Mouse (Mus musculus): ENCODE measurements around the gene Elovl5. TPM values are rescaled to one million over a fixed set of nuclear protein-coding genes. Genes with fewer than 3 reads are reported as not detected.
"Not testable (repeated sequence)": the region's sequence is repeated elsewhere in the genome, so short reads cannot be mapped to it uniquely, and the experiment has no call there.

Elovl5 gene
- total and polyA plus RNA-seq, 2 experiments from 2014 or later: 71.6 to 90.5 TPM

DNA sequence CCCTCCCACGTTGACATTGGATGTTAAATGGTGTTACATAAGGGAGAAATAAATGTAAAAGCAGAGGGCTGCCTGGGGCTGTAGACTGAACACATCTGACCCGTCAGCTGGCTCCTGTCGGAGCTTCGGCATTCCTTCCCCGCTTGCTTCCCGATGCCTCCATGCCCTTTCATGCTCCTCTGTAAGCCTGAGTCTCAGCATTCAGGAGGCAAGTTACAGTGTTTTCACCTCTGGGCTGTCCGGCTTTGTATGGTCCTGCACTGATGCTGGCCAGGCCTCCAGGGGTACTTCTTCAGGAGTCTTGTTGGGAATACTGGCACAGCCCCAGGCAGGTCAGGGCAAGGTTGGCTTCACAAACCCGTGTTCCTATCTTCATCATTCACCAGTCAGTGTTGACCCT lies 72.5 kb downstream of the Elovl5 start:
- no peak for TF ChIP-seq CTCF (IDR thresholded peaks at IDR 0.05; ENCODE audit: low read depth)
- no peak overlapping the region for H3K4me3 ChIP-seq (ENCODE audit: low read length)
- ATAC-seq (no peak), DNase-seq (ENCODE audit: low spot score) (no peak)
- 56% methylated on average over 8 of the region's 8 CpGs for WGBS
- no peaks in the 10 kb centered on the region for H3K9me3 ChIP-seq (ENCODE audit: low read length)
- H3K9ac ChIP-seq (replicated peaks; ENCODE audit: low read length): no peak overlapping the region
- H3K4me2 ChIP-seq (ENCODE audit: low read depth, low read length): no peak overlapping the region
- H3K27ac ChIP-seq: no peak overlapping the region
- H3K36me3 ChIP-seq (ENCODE audit: insufficient read depth, low read length): no peaks in the 10 kb centered on the region
- H3K4me1 ChIP-seq (ENCODE audit: insufficient read depth, low read length): no peaks in the 10 kb centered on the region
- no peaks in the 10 kb centered on the region for H3K27me3 ChIP-seq (ENCODE audit: insufficient read depth, low read length)

DNA sequence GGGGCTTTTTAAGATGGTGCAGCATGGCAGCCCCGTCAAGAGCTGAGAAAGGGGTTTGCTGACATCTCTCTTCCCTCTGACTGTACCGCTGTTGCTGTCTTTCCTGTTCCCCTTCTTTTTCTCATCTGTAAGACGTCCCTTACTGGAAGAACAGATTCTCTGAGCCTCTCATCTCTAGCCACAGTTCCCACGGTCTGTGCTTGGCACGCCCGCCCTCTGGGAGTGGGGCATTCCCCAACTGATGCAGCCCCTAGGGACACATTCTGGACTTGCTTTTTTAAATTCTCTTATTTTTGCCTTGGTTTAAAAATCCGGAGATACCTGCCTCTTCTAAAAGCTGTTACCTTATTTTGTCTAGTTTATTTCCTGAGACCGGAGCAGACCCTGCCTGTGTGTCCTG lies 73.1 kb downstream of the Elovl5 start:
- H3K9me3 ChIP-seq (ENCODE audit: low read length): no peaks in the 10 kb centered on the region
- no peak overlapping the region for H3K9ac ChIP-seq (replicated peaks; ENCODE audit: low read length)
- H3K27me3 ChIP-seq (ENCODE audit: insufficient read depth, low read length): no peaks in the 10 kb centered on the region
- DNase-seq (ENCODE audit: low spot score) (no peak), ATAC-seq (no peak)
- WGBS: 61% methylated on average over 8 of the region's 8 CpGs
- H3K4me1 ChIP-seq (ENCODE audit: insufficient read depth, low read length): no peaks in the 10 kb centered on the region
- no peaks in the 10 kb centered on the region for H3K36me3 ChIP-seq (ENCODE audit: insufficient read depth, low read length)
- no peak overlapping the region for H3K4me2 ChIP-seq (ENCODE audit: low read depth, low read length)
- no peak overlapping the region for H3K27ac ChIP-seq
- TF ChIP-seq CTCF (IDR thresholded peaks at IDR 0.05; ENCODE audit: low read depth): no peak
- no peak overlapping the region for H3K4me3 ChIP-seq (ENCODE audit: low read length)

DNA sequence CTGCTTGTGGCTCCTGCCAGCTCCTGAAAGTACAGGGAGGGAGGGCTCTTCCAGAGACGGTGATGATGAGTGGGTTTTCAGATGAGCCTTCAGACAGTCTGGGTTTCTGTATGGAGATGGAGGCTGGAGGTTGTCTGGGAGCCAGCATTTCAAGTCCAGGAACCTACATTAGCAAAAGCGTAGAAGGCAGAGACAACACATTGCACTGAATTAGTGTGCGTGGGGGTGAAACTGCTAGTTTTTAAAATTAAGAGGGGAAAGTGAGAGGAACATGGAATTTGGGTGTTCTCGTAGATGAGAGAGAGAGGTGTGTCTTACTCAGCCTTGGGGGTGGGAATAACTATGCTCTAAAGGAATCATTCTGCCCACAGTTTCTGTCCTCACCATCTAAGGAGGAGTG lies 74.5 kb downstream of the Elovl5 start:
- no peak for ATAC-seq

DNA sequence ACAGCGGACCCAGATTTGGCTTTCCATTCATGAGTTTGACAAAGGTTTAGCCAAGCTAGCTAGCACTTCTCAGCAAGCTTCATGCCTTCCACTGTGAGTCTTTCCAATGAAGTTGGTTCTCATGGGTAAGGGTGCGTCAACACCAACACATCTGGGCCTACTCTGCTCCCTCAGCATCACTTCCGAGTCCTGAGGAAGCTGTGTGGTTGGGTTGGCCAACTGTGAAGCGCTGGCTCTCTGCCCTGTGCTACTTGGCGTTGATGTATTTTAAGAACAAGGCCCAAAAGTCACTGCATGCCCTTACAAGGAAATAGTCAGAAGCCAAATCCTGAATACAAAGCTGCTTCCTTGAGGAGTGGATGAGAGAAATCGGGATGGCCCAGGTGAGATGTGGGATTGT lies 75.1 kb downstream of the Elovl5 start:
- H3K9me3 ChIP-seq (ENCODE audit: low read length): no peaks in the 10 kb centered on the region
- no peak overlapping the region for H3K9ac ChIP-seq (replicated peaks; ENCODE audit: low read length)
- no peak for TF ChIP-seq CTCF (IDR thresholded peaks at IDR 0.05; ENCODE audit: low read depth)
- H3K27me3 ChIP-seq (ENCODE audit: insufficient read depth, low read length): no peaks in the 10 kb centered on the region
- H3K4me3 ChIP-seq (ENCODE audit: low read length): no peak overlapping the region
- ATAC-seq (no peak), DNase-seq (ENCODE audit: low spot score) (no peak)
- no peaks in the 10 kb centered on the region for H3K36me3 ChIP-seq (ENCODE audit: insufficient read depth, low read length)
- no peak overlapping the region for H3K27ac ChIP-seq
- WGBS: 91% methylated on average over 6 of the region's 6 CpGs
- H3K4me1 ChIP-seq (ENCODE audit: insufficient read depth, low read length): no peaks in the 10 kb centered on the region
- no peak overlapping the region for H3K4me2 ChIP-seq (ENCODE audit: low read depth, low read length)

More for the DNA sequence above, 74.5 kb downstream of the Elovl5 start:
- DNase-seq (ENCODE audit: low spot score): no peak
- over 99% methylated on average over 4 of the region's 4 CpGs for WGBS
- Histone ChIP-seq H3K4me3 (ENCODE audit: low read length) (no peak overlapping the region), H3K9ac (replicated peaks; ENCODE audit: low read length) (no peak overlapping the region), H3K36me3 (ENCODE audit: insufficient read depth, low read length) (no peaks in the 10 kb centered on the region), H3K27ac (no peak overlapping the region), H3K4me2 (ENCODE audit: low read depth, low read length) (no peak overlapping the region), H3K27me3 (ENCODE audit: insufficient read depth, low read length) (no peaks in the 10 kb centered on the region), H3K9me3 (ENCODE audit: low read length) (no peaks in the 10 kb centered on the region), H3K4me1 (ENCODE audit: insufficient read depth, low read length) (no peaks in the 10 kb centered on the region)
- no peak for TF ChIP-seq CTCF (IDR thresholded peaks at IDR 0.05; ENCODE audit: low read depth)

DNA sequence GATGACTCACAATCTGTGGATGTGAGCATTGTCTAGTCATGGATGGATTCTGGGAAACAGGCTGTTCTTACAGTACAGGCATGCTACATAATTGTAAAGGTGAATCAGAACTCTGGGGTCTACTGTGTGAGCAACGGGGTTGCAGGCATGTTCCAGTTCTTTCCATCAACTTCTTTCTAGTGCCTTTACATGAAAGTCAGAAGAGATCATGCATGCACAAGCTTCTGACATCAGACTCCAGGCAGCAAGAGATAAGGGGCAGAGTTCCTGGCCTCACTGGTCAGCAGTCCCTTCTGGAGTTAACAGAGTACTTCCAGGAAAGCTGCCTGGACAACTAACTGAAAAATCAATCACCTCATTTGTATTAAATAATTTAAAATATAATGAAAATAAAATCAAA lies 75.9 kb downstream of the Elovl5 start:
- no peak overlapping the region for H3K4me2 ChIP-seq (ENCODE audit: low read depth, low read length)
- no peak for ATAC-seq
- DNase-seq (ENCODE audit: low spot score): no peak
- H3K9ac ChIP-seq (replicated peaks; ENCODE audit: low read length): no peak overlapping the region
- no peak overlapping the region for H3K27ac ChIP-seq
- no peaks in the 10 kb centered on the region for H3K4me1 ChIP-seq (ENCODE audit: insufficient read depth, low read length)
- no peak for TF ChIP-seq CTCF (IDR thresholded peaks at IDR 0.05; ENCODE audit: low read depth)
- no peaks in the 10 kb centered on the region for H3K36me3 ChIP-seq (ENCODE audit: insufficient read depth, low read length)
- WGBS: 78% methylated on average over 1 of the region's 1 CpGs
- no peaks in the 10 kb centered on the region for H3K27me3 ChIP-seq (ENCODE audit: insufficient read depth, low read length)
- no peak overlapping the region for H3K4me3 ChIP-seq (ENCODE audit: low read length)
- no peaks in the 10 kb centered on the region for H3K9me3 ChIP-seq (ENCODE audit: low read length)

DNA sequence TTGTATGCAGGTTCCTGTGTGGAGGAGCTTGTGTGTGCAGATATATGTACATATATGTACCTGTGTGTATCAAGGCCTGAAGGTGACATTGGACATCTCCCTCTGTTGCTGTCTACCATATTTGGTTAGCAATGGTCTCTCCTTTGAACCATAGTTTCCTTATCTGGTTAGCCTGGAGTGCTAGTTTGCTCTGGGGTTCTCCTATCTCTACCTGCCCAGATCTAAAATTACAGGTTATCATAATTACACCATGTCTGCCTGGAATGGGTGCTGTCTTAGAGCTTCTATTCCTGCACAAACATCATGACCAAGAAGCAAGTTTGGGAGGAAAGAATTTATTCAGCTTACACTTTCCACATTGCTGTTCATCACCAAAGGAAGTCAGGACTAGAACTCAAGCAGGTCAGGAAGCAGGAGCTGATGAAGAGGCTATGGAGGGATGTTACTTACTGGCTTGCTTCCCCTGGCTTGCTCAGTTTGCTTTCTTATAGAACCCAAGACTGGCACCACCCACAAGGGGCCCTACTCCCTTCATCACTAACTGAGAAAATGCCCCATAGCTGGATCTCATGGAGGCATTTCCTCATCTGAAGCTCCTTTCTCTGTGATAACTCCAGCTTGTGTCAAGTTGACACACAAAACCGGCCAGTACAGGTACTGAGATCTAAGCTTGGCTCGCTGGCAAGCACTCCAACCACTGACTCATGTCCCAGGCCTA lies 76.5 kb downstream of the Elovl5 start:
- not testable (repeated sequence) for H3K36me3 ChIP-seq (ENCODE audit: insufficient read depth, low read length); H3K27me3 ChIP-seq (ENCODE audit: insufficient read depth, low read length); H3K4me1 ChIP-seq (ENCODE audit: insufficient read depth, low read length); H3K27ac ChIP-seq; ATAC-seq; H3K4me2 ChIP-seq (ENCODE audit: low read depth, low read length); H3K4me3 ChIP-seq (ENCODE audit: low read length); H3K9ac ChIP-seq (replicated peaks; ENCODE audit: low read length); DNase-seq (ENCODE audit: low spot score); H3K9me3 ChIP-seq (ENCODE audit: low read length)
- 94% methylated on average over 2 of the region's 2 CpGs for WGBS

DNA sequence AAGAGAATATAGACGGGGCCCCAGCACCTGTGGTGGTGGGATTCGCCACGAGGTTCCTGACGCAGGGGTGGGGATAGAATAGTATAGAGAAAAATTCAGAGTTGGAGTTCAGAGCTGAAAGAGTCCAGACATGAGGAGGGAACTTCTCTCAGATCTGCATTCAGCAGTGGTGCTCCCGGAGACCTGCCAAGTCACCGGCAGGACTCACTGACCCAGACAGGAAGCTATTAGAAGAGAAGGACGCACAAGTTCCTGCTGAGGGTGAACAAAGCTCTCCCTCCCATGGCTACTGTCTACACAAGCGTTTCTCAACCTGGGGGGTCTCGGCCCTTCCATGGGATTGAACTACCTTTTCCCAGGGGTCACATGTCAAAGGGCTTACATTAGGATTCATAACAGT lies 78.1 kb downstream of the Elovl5 start:
- DNase-seq (ENCODE audit: low spot score): no peak
- no peak for ATAC-seq
- H3K27me3 ChIP-seq (ENCODE audit: insufficient read depth, low read length): no peaks in the 10 kb centered on the region
- 71% methylated on average over 9 of the region's 9 CpGs for WGBS
- no peak overlapping the region for H3K4me2 ChIP-seq (ENCODE audit: low read depth, low read length)
- H3K36me3 ChIP-seq (ENCODE audit: insufficient read depth, low read length): no peaks in the 10 kb centered on the region
- no peak overlapping the region for H3K27ac ChIP-seq
- TF ChIP-seq CTCF (IDR thresholded peaks at IDR 0.05; ENCODE audit: low read depth): no peak
- no peak overlapping the region for H3K4me3 ChIP-seq (ENCODE audit: low read length)
- no peaks in the 10 kb centered on the region for H3K4me1 ChIP-seq (ENCODE audit: insufficient read depth, low read length)
- H3K9me3 ChIP-seq (ENCODE audit: low read length): no peaks in the 10 kb centered on the region
- no peak overlapping the region for H3K9ac ChIP-seq (replicated peaks; ENCODE audit: low read length)
